In genomic region chr1:134643702-134644101, GRCm38 (mm10) we compare ENCODE assay signal across 21 mouse cellular contexts. TPM values are rescaled to one million over a fixed set of nuclear protein-coding genes. Genes with fewer than 3 reads are reported as not detected.
"Had no signal": no experiment of that assay in that cellular context is flagged by ENCODE, and none has a peak within 500 bp of the region (broad histone marks: within the 10 kb centered on the region; RNA-seq: fewer than 3 reads in every experiment).

No protein-coding gene starts in this region.

- ATAC-seq: intestine, embryonic 16.5 days; midbrain, embryonic 15.5 days had no signal

- H3K9ac ChIP-seq: limb, embryonic 13.5 days; liver, embryonic 13.5 days; midbrain, embryonic 12.5 days; midbrain, embryonic 15.5 days; neural tube, embryonic 12.5 days; stomach, embryonic 15.5 days had no signal

- H3K36me3 ChIP-seq: limb, embryonic 10.5 days; limb, embryonic 13.5 days; liver, embryonic 13.5 days; midbrain, embryonic 12.5 days; midbrain, embryonic 15.5 days; neural tube, embryonic 12.5 days; stomach, embryonic 15.5 days had no signal

- H3K9me3 ChIP-seq: limb, embryonic 10.5 days; liver, embryonic 13.5 days; midbrain, embryonic 12.5 days; midbrain, embryonic 15.5 days; neural tube, embryonic 12.5 days; stomach, embryonic 15.5 days had no signal

- DNase-seq: kidney, adult 18-20 months; kidney, adult 9 months; kidney, postnatal 14 days; kidney, postnatal 4 days; liver; liver, embryonic 13.5 days; retina, postnatal 1 day; right cerebral cortex, postnatal 25 days; spleen, adult 18-20 months; thymus, adult 18-20 months; thymus, postnatal 36 days had no signal

- H3K4me3 ChIP-seq: limb, embryonic 10.5 days; limb, embryonic 13.5 days; liver, embryonic 13.5 days; midbrain, embryonic 12.5 days; midbrain, embryonic 15.5 days; neural tube, embryonic 12.5 days; stomach, embryonic 15.5 days had no signal

- H3K4me2 ChIP-seq: limb, embryonic 13.5 days; liver, embryonic 13.5 days; midbrain, embryonic 12.5 days; midbrain, embryonic 15.5 days; neural tube, embryonic 12.5 days; stomach, embryonic 15.5 days had no signal

- H3K27ac ChIP-seq: limb, embryonic 10.5 days; limb, embryonic 13.5 days; liver, embryonic 13.5 days; macrophage; midbrain, embryonic 12.5 days; midbrain, embryonic 15.5 days; neural tube, embryonic 12.5 days; stomach, embryonic 15.5 days had no signal

RNA-seq across cellular contexts. Expression of gene Syt2, which starts 2.8 kb away (rescaled TPM):
- total RNA-seq: megakaryocyte, adult 5-6 weeks; neutrophil, adult 5-6 weeks had no signal
- polyA plus RNA-seq: macrophage had no signal
